Mouse (Mus musculus): ENCODE measurements around the gene Cdhr3.

GRCm38 (mm10) chr12:33003339-33003965, 89.2 kb downstream of the Cdhr3 start:
- TF ChIP-seq CTCF (IDR thresholded peaks at IDR 0.05; ENCODE audit: low read depth) (no peak), EP300 (IDR thresholded peaks at IDR 0.05; ENCODE audit: low read depth) (no peak)

Data from liver, embryonic 14.5 days (tissue).